26 mouse cellular contexts compared by ENCODE assay signal in the genomic region with DNA sequence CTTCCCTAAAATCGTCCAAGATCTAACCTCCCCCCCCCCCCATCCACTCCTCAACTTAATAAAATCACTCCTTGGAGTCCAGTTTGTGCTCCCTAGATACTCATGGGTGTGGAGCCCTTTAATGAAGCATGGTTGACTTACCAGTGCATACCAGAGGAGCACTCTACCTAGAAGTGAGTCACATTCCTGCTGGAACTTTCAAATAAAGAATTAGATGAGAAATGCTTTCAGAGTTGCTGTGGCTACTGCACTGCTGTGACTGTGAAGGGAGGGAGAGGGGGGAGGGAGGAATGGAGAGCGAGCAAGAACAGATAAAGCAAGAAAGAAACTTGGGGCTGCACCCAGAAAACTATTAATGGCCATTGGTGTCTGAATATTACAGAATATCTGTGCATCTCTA. TPM values are rescaled to one million over a fixed set of nuclear protein-coding genes. Genes with fewer than 3 reads are reported as not detected.
"Had no signal": no experiment of that assay in that cellular context is flagged by ENCODE, and none has a peak within 500 bp of the region (broad histone marks: within the 10 kb centered on the region; RNA-seq: fewer than 3 reads in every experiment).

No protein-coding gene starts in this region.

- H3K4me3 ChIP-seq: midbrain, embryonic 10.5 days; midbrain, embryonic 12.5 days; myocyte; neural tube, embryonic 13.5 days; neural tube, embryonic 15.5 days had no signal

- ATAC-seq: midbrain, embryonic 16.5 days had no signal

- H3K9me3 ChIP-seq: midbrain, embryonic 12.5 days; neural tube, embryonic 13.5 days; neural tube, embryonic 15.5 days had no signal

- H3K9ac ChIP-seq: lung, embryonic 14.5 days; midbrain, embryonic 12.5 days; neural tube, embryonic 13.5 days; neural tube, embryonic 15.5 days had no signal

- H3K27ac ChIP-seq: midbrain, embryonic 10.5 days; midbrain, embryonic 12.5 days; neural tube, embryonic 13.5 days; neural tube, embryonic 15.5 days had no signal

- DNase-seq: lung, embryonic 14.5 days; lung, postnatal 10 days; lung, postnatal 4 days; midbrain, embryonic 14.5 days; retina, postnatal 1 day; right cerebral cortex, adult 18-20 months; right cerebral cortex, postnatal 25 days; right cerebral cortex, postnatal 4 days; spleen, adult 18-20 months; thymus, adult 18-20 months; thymus, postnatal 14 days; thymus, postnatal 36 days had no signal

- H3K4me1 ChIP-seq: midbrain, embryonic 10.5 days; midbrain, embryonic 12.5 days; neural tube, embryonic 13.5 days; neural tube, embryonic 15.5 days had no signal

- H3K36me3 ChIP-seq: midbrain, embryonic 10.5 days; midbrain, embryonic 12.5 days; neural tube, embryonic 13.5 days; neural tube, embryonic 15.5 days had no signal

- H3K4me2 ChIP-seq: lung, embryonic 14.5 days; midbrain, embryonic 12.5 days; neural tube, embryonic 13.5 days; neural tube, embryonic 15.5 days had no signal

- H3K27me3 ChIP-seq: midbrain, embryonic 12.5 days; neural tube, embryonic 13.5 days; neural tube, embryonic 15.5 days had no signal

RNA-seq across cellular contexts. Expression of gene Olfr1344, which starts 2.7 kb away (rescaled TPM):
- total RNA-seq: megakaryocyte, adult 5-6 weeks; megakaryocyte-erythroid progenitor cell, adult 5-6 weeks had no signal
- polyA plus RNA-seq: lung, embryonic 14.5 days; lung, embryonic 16.5 days; midbrain, embryonic 12.5 days; myocyte; neural tube, embryonic 11.5 days; small intestine, adult 2 months; stomach, embryonic 14.5 days; stomach, embryonic 16.5 days; thymus, postnatal 0 days had no signal

RNA-seq across cellular contexts. Expression of gene Olfr1336, which starts 14.8 kb away (rescaled TPM):
- total RNA-seq: megakaryocyte, adult 5-6 weeks; megakaryocyte-erythroid progenitor cell, adult 5-6 weeks had no signal
- polyA plus RNA-seq: lung, embryonic 14.5 days; lung, embryonic 16.5 days; midbrain, embryonic 10.5 days; midbrain, embryonic 12.5 days; midbrain, embryonic 16.5 days; myocyte; neural tube, embryonic 11.5 days; neural tube, embryonic 13.5 days; small intestine, adult 2 months; stomach, embryonic 14.5 days; stomach, embryonic 16.5 days; thymus, postnatal 0 days had no signal

RNA-seq across cellular contexts. Expression of gene Olfr1346, which starts 25.7 kb away (rescaled TPM):
- total RNA-seq: megakaryocyte, adult 5-6 weeks; megakaryocyte-erythroid progenitor cell, adult 5-6 weeks had no signal
- polyA plus RNA-seq: lung, embryonic 14.5 days; lung, embryonic 16.5 days; midbrain, embryonic 10.5 days; midbrain, embryonic 12.5 days; midbrain, embryonic 14.5 days; midbrain, embryonic 16.5 days; myocyte; neural tube, embryonic 11.5 days; neural tube, embryonic 13.5 days; neural tube, embryonic 15.5 days; small intestine, adult 2 months; stomach, embryonic 14.5 days; stomach, embryonic 16.5 days; thymus, postnatal 0 days had no signal

RNA-seq across cellular contexts. Expression of gene Gm20715, which starts 31.1 kb away (rescaled TPM):
- total RNA-seq: megakaryocyte, adult 5-6 weeks; megakaryocyte-erythroid progenitor cell, adult 5-6 weeks had no signal
- polyA plus RNA-seq: lung, embryonic 14.5 days; lung, embryonic 16.5 days; midbrain, embryonic 10.5 days; midbrain, embryonic 12.5 days; midbrain, embryonic 14.5 days; myocyte; neural tube, embryonic 11.5 days; neural tube, embryonic 13.5 days; neural tube, embryonic 15.5 days; small intestine, adult 2 months; stomach, embryonic 14.5 days; stomach, embryonic 16.5 days; thymus, postnatal 0 days had no signal

RNA-seq across cellular contexts. Expression of gene Smim17, which starts 42.7 kb away (rescaled TPM):
- total RNA-seq: megakaryocyte, adult 5-6 weeks; megakaryocyte-erythroid progenitor cell, adult 5-6 weeks had no signal
- polyA plus RNA-seq: myocyte; small intestine, adult 2 months; stomach, embryonic 14.5 days had no signal
